Mouse (Mus musculus): Measurements from ENCODE around the gene Zfyve19.
A peak's percentile ranks its signal among the peaks of the same experiment; 100 is the strongest.

The Zfyve19 gene

GRCm38 (mm10) chr2:119208344-119209175 is at the start of gene Zfyve19, which contains the start of gene Dnajc17:
TSS of gene Zfyve19 (plus strand) at chr2:119208617.
TSS of gene Dnajc17 (minus strand) at chr2:119208795.
- peak; percentile 95 for DNase-seq

GRCm38 (mm10) chr2:119161247-119161646 is 47.2 kb upstream of the Zfyve19 start:
- no peak for DNase-seq

DNA sequence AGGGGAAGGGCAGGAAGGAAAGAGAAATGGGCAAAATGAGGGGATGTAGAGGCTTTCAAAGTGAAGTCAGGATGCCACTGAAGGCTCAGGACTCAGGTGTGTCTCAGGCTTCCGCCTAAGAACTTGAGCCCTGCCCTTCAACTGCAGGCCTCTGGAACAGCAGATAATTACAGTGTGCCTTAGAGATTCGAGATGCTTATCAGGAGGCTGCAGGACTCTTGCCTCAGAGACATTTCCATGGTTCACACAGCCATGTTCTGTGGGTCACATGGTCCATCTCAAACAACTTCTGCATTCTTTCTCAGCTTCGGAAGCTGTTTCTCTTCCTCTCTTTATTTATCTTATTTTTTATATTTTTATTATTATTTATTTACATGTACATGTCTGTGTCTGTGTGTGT is 45.3 kb upstream of the Zfyve19 start:
- no peak for DNase-seq

GRCm38 (mm10) chr2:119163999-119164398 is 44.4 kb upstream of the Zfyve19 start:
- no peak for DNase-seq

DNA sequence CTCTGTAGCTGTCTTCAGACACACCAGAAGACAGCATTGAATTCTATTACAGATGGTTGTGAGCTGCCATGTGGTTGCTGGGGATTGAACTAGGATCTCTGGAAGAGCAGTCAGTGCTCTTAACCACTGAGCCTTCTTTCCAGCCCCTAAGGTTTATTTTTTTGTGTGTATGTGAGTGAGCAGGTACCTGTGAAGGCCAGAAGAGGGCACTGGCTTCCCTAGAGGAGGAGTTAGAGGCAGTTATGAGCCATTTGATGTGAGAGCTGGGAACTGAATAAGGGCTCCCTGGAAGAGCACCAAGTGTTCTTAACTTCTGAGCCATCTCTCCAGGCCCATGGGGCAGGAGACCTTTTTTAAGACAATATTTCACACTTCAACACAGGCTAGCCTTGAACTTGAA is 43.0 kb upstream of the Zfyve19 start:
- DNase-seq, result no peak

GRCm38 (mm10) chr2:119166901-119167865 is 41.2 kb upstream of the Zfyve19 start, which contains the start of gene Gchfr:
TSS of gene Gchfr (plus strand) at chr2:119167773.
- peak; percentile 33 for DNase-seq

DNA sequence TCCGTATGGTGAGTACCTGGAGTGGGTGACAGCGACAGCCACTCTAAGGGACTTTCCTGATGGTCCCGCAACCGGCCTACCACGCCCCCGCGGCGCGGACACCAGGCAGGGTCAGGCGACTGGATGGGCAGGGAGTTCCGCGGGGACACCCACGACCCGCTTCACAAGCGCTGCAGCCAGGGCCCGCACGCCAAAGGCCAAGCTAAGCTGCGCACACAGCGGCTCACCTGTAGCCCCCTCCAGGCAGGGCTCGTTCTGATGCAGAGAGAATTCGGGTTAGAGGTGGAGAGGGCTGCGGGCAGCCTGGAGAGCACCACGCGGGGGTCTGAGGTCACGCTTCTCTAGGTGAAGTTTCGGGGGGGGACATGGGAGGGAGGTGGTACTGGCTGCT is 40.6 kb upstream of the Zfyve19 start:
- DNase-seq, result no peak

- DNase-seq, result no peak
Observed at GRCm38 (mm10) chr2:119170282-119170681, 38.1 kb upstream of the Zfyve19 start.

DNA sequence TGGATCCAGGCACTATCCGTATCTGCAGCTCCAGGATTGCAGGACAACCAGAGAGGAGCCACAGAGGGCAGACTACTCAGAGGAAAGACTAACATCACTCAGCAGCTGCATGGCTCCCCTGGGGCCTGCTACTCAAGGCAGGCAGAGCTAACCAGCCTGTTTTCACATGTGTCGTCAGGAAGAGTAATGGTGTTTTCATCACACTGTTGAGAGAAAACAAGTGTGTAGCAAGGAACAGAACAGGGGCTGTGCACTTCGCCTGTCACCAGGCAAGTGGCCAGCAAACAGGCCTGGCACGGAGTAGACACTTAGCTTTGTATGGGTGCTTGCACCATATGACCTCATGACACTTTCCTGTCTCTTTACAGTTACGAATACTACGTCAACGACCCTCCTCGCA is 36.8 kb upstream of the Zfyve19 start:
- no peak for DNase-seq

DNA sequence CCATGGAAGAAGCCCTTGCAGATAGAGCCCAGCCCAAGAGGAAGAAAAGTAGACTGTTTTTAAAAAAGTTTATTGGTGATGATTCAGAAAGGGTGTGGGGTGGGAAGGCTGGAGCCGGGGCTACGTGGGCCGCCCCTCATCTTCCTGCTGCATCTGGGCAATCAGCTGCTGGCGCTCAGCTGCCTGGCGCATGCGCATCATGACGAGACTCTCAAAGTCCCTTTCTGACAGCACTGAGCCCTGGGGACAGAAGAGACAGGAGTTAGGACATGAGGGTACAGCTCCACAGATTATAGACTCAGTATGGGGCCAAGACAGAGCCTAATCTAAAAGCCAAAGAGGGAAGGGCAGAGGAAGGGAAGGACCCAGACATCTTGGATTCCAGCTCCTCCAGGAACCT is 36.0 kb upstream of the Zfyve19 start:
- DNase-seq, result no peak

GRCm38 (mm10) chr2:119172862-119173576 is 35.4 kb upstream of the Zfyve19 start:
- DNase-seq, result no peak

GRCm38 (mm10) chr2:119173991-119174651 is 34.3 kb upstream of the Zfyve19 start, which contains the start of gene Gm14137:
TSS of gene Gm14137 (plus strand) at chr2:119174509.
- DNase-seq, result no peak

GRCm38 (mm10) chr2:119174866-119175265 is 33.6 kb upstream of the Zfyve19 start:
- no peak for DNase-seq

GRCm38 (mm10) chr2:119175614-119176013 is 32.8 kb upstream of the Zfyve19 start:
- no peak for DNase-seq

- no peak for DNase-seq
Observed at GRCm38 (mm10) chr2:119176761-119177160, 31.7 kb upstream of the Zfyve19 start.

DNA sequence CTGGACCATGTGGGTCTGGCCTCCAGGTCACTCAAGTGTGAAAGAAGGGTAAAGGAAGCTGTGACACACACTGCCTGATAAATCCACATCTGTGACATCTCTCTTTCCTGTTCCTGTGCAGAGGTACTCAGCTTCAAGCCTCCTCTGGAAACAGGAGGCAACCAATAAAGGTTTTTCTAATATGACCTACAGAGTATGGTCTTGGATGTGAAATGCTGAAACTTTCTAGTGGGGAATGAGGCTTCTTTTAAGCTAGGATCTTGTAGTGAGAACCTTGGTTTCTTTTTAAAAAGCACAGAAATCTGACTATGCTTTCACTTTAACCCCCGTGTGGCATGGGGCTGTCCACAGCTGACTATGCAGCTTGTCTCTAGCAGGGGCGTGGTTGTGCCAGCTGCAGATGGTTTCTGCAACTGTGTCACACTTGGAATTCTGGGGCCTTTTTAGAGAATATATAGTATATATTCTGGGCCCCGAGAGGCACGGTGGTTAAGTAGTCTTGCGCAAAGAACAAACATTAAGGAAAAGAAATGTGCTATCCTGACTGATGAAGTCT is 31.0 kb upstream of the Zfyve19 start:
- no peak for DNase-seq

DNA sequence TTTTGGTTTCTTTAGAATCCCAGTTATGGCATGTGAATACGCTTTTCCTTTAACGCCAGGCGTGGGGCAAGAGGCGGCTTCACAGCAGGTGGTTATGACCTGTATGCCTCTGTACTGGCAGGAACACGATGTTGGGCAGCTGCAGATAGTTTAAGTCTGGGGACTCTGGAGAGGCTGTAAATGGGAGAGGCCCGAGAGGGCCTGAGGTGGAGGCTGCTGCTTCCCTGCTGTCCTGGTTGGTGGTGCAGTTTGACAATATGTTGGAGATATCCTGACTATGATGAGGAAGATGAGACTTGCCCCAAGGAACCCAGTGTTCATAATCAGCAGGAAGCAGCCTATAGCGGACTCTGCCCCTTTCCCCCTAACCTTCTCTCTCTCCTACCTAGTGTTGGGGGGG is 25.5 kb upstream of the Zfyve19 start:
- DNase-seq, result no peak

DNA sequence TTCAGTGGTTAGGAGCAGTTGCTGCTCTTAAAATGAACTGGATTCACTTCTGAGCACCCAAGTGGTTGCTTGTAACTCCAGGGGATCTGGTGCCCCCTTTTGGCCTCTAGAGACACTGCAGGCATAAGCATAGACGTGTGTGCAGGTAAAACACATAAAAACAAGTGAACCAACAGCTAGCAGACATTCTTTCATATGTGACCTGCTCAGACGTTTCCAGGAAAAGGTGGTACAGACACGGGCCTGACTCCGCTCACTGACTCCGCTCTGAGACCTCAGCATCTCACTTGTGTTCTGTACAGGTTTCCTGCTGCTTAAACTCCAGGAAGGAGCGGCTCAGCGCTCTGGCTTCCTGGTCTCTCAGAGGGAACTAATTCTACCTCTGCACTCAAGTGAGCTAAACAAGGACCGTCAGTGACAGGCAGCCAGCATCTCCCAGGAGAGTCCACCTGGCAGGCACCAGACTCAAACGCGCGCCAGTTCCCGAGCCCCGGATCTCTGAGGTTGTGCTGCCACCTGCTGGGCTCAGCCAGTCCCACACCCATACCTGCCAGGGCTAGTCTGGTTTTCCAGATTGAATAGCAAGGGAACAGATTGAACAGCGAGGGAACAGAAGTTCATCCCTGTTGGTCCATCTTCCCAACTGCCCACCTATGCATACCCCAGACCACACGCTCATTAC is 19.2 kb upstream of the Zfyve19 start:
- DNase-seq, result peak; percentile 84

- no peak for DNase-seq
Observed at GRCm38 (mm10) chr2:119190969-119191368, 17.4 kb upstream of the Zfyve19 start.

DNA sequence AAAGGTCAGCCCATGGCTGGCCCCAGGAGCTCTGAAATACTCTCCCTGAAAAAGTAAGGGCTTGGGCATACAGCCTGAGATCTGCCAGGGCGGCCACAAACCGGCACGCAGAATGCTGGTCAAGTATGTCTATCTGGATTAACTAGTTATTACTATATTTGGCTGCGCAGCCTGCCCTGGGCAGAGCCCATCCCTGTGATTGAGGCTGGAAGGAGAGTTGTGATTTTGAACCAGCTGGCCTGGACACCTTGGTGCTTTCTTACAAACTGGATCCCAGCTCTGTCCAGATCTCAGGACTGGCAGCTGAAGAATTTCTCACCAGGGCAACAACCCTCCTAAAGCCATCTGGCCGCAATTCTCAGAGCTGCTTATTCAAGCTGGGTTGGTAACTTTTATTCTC is 14.3 kb upstream of the Zfyve19 start:
- DNase-seq, result no peak

Measured in cerebellum, adult 11-12 months (tissue).